Mouse (Mus musculus) embryonic facial prominence, embryonic 12.5 days (tissue): ENCODE measurements at regions not wholly inside any gene's neighbourhood (a gene's known extent, or its start where the extent isn't known, plus 50 kb on each side); places are given as distances from the start of the nearest gene placed in this dataset.
A peak's percentile ranks its signal among the peaks of the same experiment; 100 is the strongest.
"Not testable (repeated sequence)": the region's sequence is repeated elsewhere in the genome, so short reads cannot be mapped to it uniquely, and the experiment has no call there.

ENCODE experiments used
- ATAC-seq: fragments of 200-750 bp; cut with Nextera tagmentation; 2 replicates; pipeline ENCODE4 v1.8.0; 2017; ENCODE audit not compliant: insufficient number of reproducible peaks, insufficient read depth, low FRiP score, low TSS enrichment
- H3K27ac ChIP-seq: fragments of 300-500 bp; sonication (generic); 2 replicates; pipeline ENCODE4 v1.5.1; 2016; ENCODE audit warnings: mild to moderate bottlenecking
- H3K27me3 ChIP-seq: fragments of 300-500 bp; sonication (generic); 2 replicates; pipeline ENCODE4 v1.6.1; 2016; ENCODE audit warnings: mild to moderate bottlenecking, moderate library complexity
- H3K36me3 ChIP-seq: fragments of 300-500 bp; sonication (generic); 2 replicates; pipeline ENCODE4 v1.6.1; 2016; ENCODE audit warnings: mild to moderate bottlenecking
- H3K4me1 ChIP-seq: fragments of 300-500 bp; sonication (generic); 2 replicates; pipeline ENCODE4 v1.6.1; 2016
- H3K4me2 ChIP-seq: fragments of 300-500 bp; sonication (generic); replicated peaks from 2 replicates; pipeline ENCODE4 v1.6.1; 2016; ENCODE audit warnings: mild to moderate bottlenecking, moderate library complexity
- H3K4me3 ChIP-seq: fragments of 300-500 bp; sonication (generic); 2 replicates; pipeline ENCODE4 v1.5.1; 2016; ENCODE audit warnings: mild to moderate bottlenecking
- H3K9ac ChIP-seq: fragments of 300-500 bp; sonication (generic); 2 replicates; pipeline ENCODE4 v1.6.1; 2016; ENCODE audit warnings: mild to moderate bottlenecking, moderate library complexity
- H3K9me3 ChIP-seq: fragments of 300-500 bp; sonication (generic); 2 replicates; pipeline ENCODE4 v1.6.1; 2016; ENCODE audit warnings: mild to moderate bottlenecking, moderate library complexity
- WGBS: fragments of 180-500 bp; shearing (Covaris S2); methylation state at CpG from one replicate; pipeline ENCODE4 v1.1.7; 2016; 5-methylcytosine and 5-hydroxymethylcytosine counted together

DNA sequence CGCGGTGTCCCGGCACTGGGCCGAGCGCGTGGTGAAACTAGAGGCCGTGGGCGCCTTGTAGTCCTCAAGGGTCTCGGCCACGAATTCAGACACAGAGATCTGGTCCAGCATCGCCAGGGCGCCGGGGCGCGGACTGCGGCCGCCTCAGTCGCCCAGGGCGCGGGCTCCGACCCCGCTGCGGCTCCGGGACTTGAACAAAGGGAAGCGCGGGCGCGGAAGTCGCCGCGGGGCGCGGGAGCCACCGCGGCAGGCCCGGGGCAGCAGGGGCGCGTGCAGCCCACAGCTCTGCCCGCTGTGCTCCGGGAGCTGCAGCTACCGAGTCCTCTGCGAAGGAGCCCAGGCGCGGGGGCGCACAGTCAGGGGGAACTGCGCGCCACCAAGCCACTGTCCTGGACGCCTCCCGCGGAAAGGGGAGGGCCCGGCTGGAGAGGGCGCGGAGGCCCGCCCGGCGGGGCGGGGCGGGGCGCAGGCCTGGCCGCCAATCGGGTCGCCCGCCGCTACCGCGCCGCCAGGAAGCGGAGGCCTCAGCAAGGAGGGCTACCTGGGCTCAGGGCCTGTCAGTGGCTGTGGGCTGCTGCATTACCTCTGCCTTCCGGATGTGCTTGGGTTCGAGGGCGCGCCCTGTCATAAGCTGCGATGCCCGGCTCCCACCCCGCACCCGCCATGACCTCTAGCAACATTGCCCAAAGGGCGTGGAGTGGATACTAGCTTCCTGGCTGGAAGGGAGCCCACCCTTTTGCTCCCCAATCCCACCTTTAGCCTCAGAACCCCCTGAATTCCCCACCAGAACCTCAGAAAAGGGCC lies 155.2 kb upstream of the 9030624G23Rik start:
- WGBS = under 1% methylated on average over 50 of the region's 77 CpGs
- H3K36me3 ChIP-seq, H3K27me3 ChIP-seq, ATAC-seq, H3K9me3 ChIP-seq, H3K4me1 ChIP-seq: not testable (repeated sequence)
- H3K9ac ChIP-seq = peak overlapping the region; percentile 67
- peak overlapping the region; percentile 60; the same call in 1 of the 2 replicates for H3K27ac ChIP-seq
- H3K4me3 ChIP-seq = peak overlapping the region; percentile 62
- H3K4me2 ChIP-seq = peak overlapping the region; percentile 45
